Mouse (Mus musculus): ENCODE data around the gene Tmem168. TPM values are rescaled to one million over a fixed set of nuclear protein-coding genes. Genes with fewer than 3 reads are reported as not detected.

Tmem168 gene
- polyA plus RNA-seq, 1 experiment from 2014 or later, result 36.3 TPM

DNA sequence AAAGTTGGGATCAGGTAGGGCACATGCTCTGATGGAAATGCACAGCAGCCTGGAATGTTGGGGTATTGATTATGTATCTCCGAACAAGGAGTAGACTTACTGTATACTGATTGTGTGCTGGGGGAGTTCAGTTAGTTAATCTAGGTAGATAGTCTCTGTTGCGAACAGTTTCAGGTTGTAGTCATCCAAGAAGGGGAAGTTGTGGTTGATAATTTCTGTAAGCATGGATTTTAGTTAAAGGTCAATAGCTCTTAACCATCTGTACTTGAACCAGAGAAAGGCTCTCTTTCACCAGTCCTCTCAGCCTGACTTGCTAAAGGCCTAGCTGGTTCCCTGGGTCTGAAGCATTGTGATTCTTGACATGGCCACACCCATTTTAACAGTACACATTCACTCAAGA lies 3.0 kb upstream of the Tmem168 start:
- no peaks in the 10 kb centered on the region for H3K27me3 ChIP-seq (replicated peaks)
- H3K4me3 ChIP-seq (replicated peaks), result no peak overlapping the region
- no peaks in the 10 kb centered on the region for H3K9me3 ChIP-seq
- ATAC-seq (ENCODE audit: insufficient read depth, low FRiP score, low read depth), result no peak
- WGBS, result 87% methylated on average over 2 of the region's 2 CpGs
- peaks cover 5% of the 10 kb centered on the region for H3K4me1 ChIP-seq
- H3K9ac ChIP-seq, result no peak overlapping the region
- no peaks in the 10 kb centered on the region for H3K36me3 ChIP-seq
- no peak overlapping the region for H3K27ac ChIP-seq
- H3K4me2 ChIP-seq, result no peak overlapping the region

DNA sequence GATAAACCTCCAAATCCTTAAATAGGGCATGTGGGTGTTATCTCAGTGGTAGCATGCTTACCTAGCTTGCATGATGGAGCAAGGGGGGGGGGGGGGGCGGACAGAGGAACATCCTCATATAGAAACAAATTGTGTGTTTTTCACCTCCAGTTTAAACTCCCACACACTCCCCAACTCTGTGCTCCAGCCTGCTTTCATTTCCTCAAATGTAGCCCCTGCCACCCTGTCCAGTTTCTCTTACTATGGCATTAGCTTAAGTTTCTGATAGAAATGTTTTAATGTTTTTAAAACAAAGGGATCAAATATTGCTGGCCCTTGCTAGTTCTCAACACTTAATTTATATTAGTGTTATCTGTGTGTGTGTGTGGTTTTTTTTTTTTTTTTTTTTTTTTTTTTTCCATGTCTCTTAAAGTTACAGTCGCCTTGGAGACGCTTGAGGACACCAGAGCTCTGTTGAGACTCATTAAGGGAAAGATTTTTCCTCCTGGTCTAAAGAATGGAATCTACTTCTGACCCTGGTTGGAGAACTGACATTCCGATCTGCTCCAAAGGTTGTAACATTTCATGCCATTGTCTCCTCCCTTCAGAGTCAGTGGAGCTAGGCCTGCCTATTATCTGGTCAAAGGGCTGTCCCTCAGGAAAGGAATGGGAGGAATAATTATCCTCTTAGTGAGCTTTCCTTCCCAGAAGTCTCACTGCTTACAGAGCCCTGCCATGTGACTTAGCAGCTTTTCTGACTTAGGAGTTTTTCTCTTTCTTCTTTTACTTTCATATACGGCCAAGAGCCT lies 1.6 kb upstream of the Tmem168 start:
- no peak for ATAC-seq (ENCODE audit: insufficient read depth, low FRiP score, low read depth)
- no peak overlapping the region for H3K27ac ChIP-seq
- H3K4me3 ChIP-seq (replicated peaks), result no peak overlapping the region
- no peak overlapping the region for H3K9ac ChIP-seq
- peaks cover 5% of the 10 kb centered on the region for H3K4me1 ChIP-seq
- H3K9me3 ChIP-seq, result no peaks in the 10 kb centered on the region
- no peak overlapping the region for H3K4me2 ChIP-seq
- WGBS, result 75% methylated on average over 5 of the region's 5 CpGs
- H3K36me3 ChIP-seq, result no peaks in the 10 kb centered on the region
- no peaks in the 10 kb centered on the region for H3K27me3 ChIP-seq (replicated peaks)

DNA sequence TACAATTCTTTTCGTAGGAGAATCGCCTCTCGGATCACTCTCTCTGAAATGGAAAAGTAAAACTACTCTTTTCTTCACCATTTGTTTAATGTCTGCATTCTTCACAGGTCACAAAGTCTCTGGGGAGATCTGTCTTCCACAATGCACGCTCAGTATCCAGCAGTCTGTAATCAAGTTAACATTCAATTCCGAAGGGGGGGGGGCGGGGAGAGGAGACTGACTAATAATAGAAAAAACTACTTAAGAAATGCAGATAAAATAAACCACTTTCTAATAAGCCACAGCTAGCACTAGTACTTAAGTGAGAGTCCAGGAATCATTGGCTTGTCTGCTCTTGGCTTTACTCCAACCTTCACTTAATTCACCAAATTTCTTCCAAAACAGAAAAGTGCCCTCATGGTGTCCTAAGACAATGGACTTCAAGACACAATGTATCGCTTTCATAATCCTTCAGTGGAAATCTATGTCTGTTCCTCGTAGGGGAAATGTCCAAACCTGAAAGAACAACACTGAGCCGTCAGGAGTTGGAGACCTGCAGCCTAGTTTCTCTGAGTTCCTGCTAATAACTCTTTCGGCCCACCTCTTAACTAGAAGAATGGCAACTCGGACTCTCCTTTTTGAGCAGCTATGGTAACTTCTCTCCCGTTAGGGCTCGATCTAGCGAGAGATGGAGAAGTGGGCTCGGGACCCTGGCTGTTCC lies 829 bp downstream of the Tmem168 start:
- Histone ChIP-seq H3K4me1 (peaks cover 5% of the 10 kb centered on the region), H3K36me3 (no peaks in the 10 kb centered on the region), H3K27me3 (replicated peaks) (no peaks in the 10 kb centered on the region), H3K4me2 (peak overlapping the region; percentile 83), H3K9ac (peak overlapping the region; percentile 94), H3K4me3 (replicated peaks) (peak overlapping the region; percentile 90), H3K27ac (peak overlapping the region; percentile 95), H3K9me3 (no peaks in the 10 kb centered on the region)
- ATAC-seq (ENCODE audit: insufficient read depth, low FRiP score, low read depth), result no peak
- WGBS, result 6% methylated on average over 15 of the region's 15 CpGs

DNA sequence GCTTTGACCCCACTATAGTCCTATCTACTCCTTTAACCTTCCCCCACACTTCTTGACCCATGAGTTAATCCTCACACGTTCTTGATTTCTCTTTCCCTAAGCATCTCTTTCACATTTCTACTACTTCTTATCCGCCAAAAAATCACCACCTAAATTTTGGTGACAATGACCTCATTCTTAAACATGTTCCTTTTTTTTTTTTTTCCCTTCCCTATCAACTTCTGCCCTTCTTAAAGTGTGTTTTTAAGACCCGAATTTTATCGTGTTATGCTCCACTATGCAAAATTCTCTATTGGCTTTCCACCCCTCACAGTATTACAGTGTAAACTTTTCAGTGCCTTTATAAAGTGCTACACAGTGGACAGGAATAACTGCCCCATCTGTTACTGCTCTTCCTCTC lies 1.5 kb downstream of the Tmem168 start:
- peaks cover 11% of the 10 kb centered on the region for H3K4me1 ChIP-seq
- H3K4me2 ChIP-seq, result peak overlapping the region; percentile 83
- ATAC-seq (ENCODE audit: insufficient read depth, low FRiP score, low read depth), result no peak
- no peaks in the 10 kb centered on the region for H3K36me3 ChIP-seq
- no peak overlapping the region for H3K9ac ChIP-seq
- H3K27ac ChIP-seq, result peak overlapping the region; percentile 31; the same call in 1 of the 2 replicates
- H3K4me3 ChIP-seq (replicated peaks), result peak overlapping the region; percentile 90
- H3K9me3 ChIP-seq, result no peaks in the 10 kb centered on the region
- WGBS, result 65% methylated on average over 4 of the region's 4 CpGs
- H3K27me3 ChIP-seq (replicated peaks), result no peaks in the 10 kb centered on the region

GRCm38 (mm10) chr6:13603134-13603533 lies 4.8 kb downstream of the Tmem168 start:
- Histone ChIP-seq H3K27ac (no peak overlapping the region), H3K4me3 (replicated peaks) (no peak overlapping the region), H3K27me3 (replicated peaks) (no peaks in the 10 kb centered on the region), H3K4me2 (no peak overlapping the region), H3K4me1 (peaks cover 11% of the 10 kb centered on the region), H3K36me3 (no peaks in the 10 kb centered on the region), H3K9me3 (no peaks in the 10 kb centered on the region), H3K9ac (no peak overlapping the region)
- WGBS, result 93% methylated on average over 6 of the region's 6 CpGs
- ATAC-seq (ENCODE audit: insufficient read depth, low FRiP score, low read depth), result no peak

- Histone ChIP-seq H3K9ac (no peak overlapping the region), H3K4me1 (peaks cover 10% of the 10 kb centered on the region), H3K9me3 (no peaks in the 10 kb centered on the region), H3K27ac (no peak overlapping the region), H3K36me3 (no peaks in the 10 kb centered on the region), H3K4me2 (no peak overlapping the region), H3K27me3 (replicated peaks) (no peaks in the 10 kb centered on the region), H3K4me3 (replicated peaks) (no peak overlapping the region)
- WGBS, result 51% methylated on average over 6 of the region's 6 CpGs
- no peak for ATAC-seq (ENCODE audit: insufficient read depth, low FRiP score, low read depth)
Observed at GRCm38 (mm10) chr6:13601587-13601986, 6.3 kb downstream of the Tmem168 start.

GRCm38 (mm10) chr6:13598239-13598923 lies 9.5 kb downstream of the Tmem168 start:
- no peak overlapping the region for H3K27ac ChIP-seq
- WGBS, result 82% methylated on average over 7 of the region's 7 CpGs

DNA sequence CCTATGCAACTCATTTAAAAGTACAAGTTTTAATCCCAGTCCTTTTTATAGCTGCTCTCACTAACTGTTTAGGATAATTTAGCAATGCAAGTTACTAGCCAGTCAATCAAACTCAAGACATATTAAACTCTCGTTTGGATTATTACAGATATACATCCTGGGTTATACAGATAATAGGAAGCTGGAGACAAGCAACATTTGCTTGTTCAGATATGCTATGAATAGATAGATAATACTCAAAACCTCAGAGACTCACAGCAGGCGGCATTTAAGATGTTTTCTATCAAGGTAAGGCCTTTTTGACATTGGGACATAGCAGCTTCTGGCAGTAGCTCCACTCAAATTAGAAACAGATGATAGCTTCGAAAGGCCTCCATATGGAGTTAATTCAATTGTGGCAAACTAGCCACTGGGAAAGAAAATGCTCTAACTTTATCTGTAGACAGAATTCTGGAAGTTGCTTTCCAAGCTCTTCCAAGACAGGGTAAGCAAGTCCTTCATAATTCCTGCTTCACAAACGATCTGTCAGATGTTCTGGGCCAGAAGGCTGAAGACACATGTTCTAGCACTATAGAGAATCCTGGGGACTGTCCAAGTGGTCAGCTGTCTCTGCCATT lies 15.1 kb downstream of the Tmem168 start:
- H3K4me2 ChIP-seq, result no peak overlapping the region
- no peaks in the 10 kb centered on the region for H3K27me3 ChIP-seq (replicated peaks)
- no peaks in the 10 kb centered on the region for H3K4me1 ChIP-seq
- WGBS, result 78% methylated on average over 4 of the region's 4 CpGs
- H3K4me3 ChIP-seq (replicated peaks), result no peak overlapping the region
- H3K9me3 ChIP-seq, result no peaks in the 10 kb centered on the region
- H3K36me3 ChIP-seq, result peaks cover 20% of the 10 kb centered on the region
- no peak overlapping the region for H3K27ac ChIP-seq
- no peak overlapping the region for H3K9ac ChIP-seq
- ATAC-seq (ENCODE audit: insufficient read depth, low FRiP score, low read depth), result no peak

More at GRCm38 (mm10) chr6:13598239-13598923, 9.5 kb downstream of the Tmem168 start:
- peaks cover 8% of the 10 kb centered on the region; the same call in 1 of the 2 replicates for H3K36me3 ChIP-seq
- no peak overlapping the region for H3K4me2 ChIP-seq
- no peak for ATAC-seq (ENCODE audit: insufficient read depth, low FRiP score, low read depth)
- H3K27me3 ChIP-seq (replicated peaks), result no peaks in the 10 kb centered on the region
- H3K4me3 ChIP-seq (replicated peaks), result no peak overlapping the region
- H3K9me3 ChIP-seq, result no peaks in the 10 kb centered on the region
- H3K4me1 ChIP-seq, result peaks cover 6% of the 10 kb centered on the region; the same call in 1 of the 2 replicates
- H3K9ac ChIP-seq, result no peak overlapping the region

DNA sequence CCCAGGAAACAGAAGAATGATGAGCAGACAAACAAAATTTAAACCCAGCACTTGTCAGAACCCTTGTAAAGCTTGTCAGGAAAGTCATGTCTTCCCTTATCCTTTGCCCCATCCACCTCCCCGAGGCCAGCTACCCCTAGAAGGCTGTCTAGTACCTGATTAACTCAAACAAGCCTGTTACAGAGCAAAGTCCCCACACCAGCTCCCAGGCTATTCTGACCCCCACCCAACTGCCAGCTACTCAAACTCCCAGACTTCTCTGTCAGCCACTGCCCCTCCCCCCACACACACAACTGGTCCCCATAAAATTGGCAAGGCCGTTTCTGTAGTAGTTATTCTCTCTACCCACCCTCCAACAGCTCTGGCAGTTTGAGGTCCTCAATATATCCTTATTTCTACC lies 21.3 kb downstream of the Tmem168 start:
- Histone ChIP-seq H3K4me1 (no peaks in the 10 kb centered on the region), H3K9ac (no peak overlapping the region), H3K27ac (no peak overlapping the region), H3K4me3 (replicated peaks) (no peak overlapping the region), H3K27me3 (replicated peaks) (no peaks in the 10 kb centered on the region), H3K36me3 (peaks cover 15% of the 10 kb centered on the region), H3K9me3 (no peaks in the 10 kb centered on the region), H3K4me2 (no peak overlapping the region)
- peak; percentile 73 for ATAC-seq (ENCODE audit: insufficient read depth, low FRiP score, low read depth)
- 49% methylated on average over 2 of the region's 2 CpGs for WGBS

GRCm38 (mm10) chr6:13586154-13586553 lies 21.7 kb downstream of the Tmem168 start:
- Histone ChIP-seq H3K4me2 (no peak overlapping the region), H3K4me3 (replicated peaks) (no peak overlapping the region), H3K4me1 (no peaks in the 10 kb centered on the region), H3K27me3 (replicated peaks) (no peaks in the 10 kb centered on the region), H3K27ac (no peak overlapping the region), H3K9me3 (no peaks in the 10 kb centered on the region), H3K9ac (no peak overlapping the region), H3K36me3 (peaks cover 15% of the 10 kb centered on the region)
- no peak for ATAC-seq (ENCODE audit: insufficient read depth, low FRiP score, low read depth)
- 67% methylated on average over 8 of the region's 8 CpGs for WGBS

- no peak overlapping the region for H3K9ac ChIP-seq
- H3K27ac ChIP-seq, result no peak overlapping the region
- no peaks in the 10 kb centered on the region for H3K4me1 ChIP-seq
- ATAC-seq (ENCODE audit: insufficient read depth, low FRiP score, low read depth), result no peak
- WGBS, result 75% methylated on average over 6 of the region's 6 CpGs
- no peaks in the 10 kb centered on the region for H3K9me3 ChIP-seq
- no peak overlapping the region for H3K4me2 ChIP-seq
- H3K36me3 ChIP-seq, result peaks cover 11% of the 10 kb centered on the region; the same call in 1 of the 2 replicates
- no peak overlapping the region for H3K4me3 ChIP-seq (replicated peaks)
- H3K27me3 ChIP-seq (replicated peaks), result no peaks in the 10 kb centered on the region
Observed at GRCm38 (mm10) chr6:13584788-13585187, 23.1 kb downstream of the Tmem168 start.
